Mouse (Mus musculus) liver, embryonic 16.5 days (tissue): ENCODE data around the gene Col13a1. TPM values are rescaled to one million over a fixed set of nuclear protein-coding genes. Genes with fewer than 3 reads are reported as not detected.

Experiments
- ATAC-seq: fragments of 200-750 bp; cut with Nextera tagmentation; 2 replicates; pipeline ENCODE4 v1.8.0; 2017; ENCODE audit warnings: low read depth, mild to moderate bottlenecking, moderate number of reproducible peaks, moderate library complexity
- H3K27ac ChIP-seq: fragments of 300-500 bp; sonication (generic); 2 replicates; pipeline ENCODE4 v1.5.1; 2014; ENCODE audit warnings: mild to moderate bottlenecking, low read length
- H3K27me3 ChIP-seq: fragments of 300-500 bp; sonication (generic); 2 replicates; pipeline ENCODE4 v1.6.1; 2014; ENCODE audit warnings: low read depth, low read length, mixed read lengths; ENCODE audit not compliant: control insufficient read depth, insufficient read depth
- H3K36me3 ChIP-seq: fragments of 300-500 bp; sonication (generic); 2 replicates; pipeline ENCODE4 v1.6.1; 2014; ENCODE audit warnings: mild to moderate bottlenecking; ENCODE audit not compliant: control insufficient read depth, insufficient read depth
- H3K4me1 ChIP-seq: fragments of 300-500 bp; sonication (generic); 2 replicates; pipeline ENCODE4 v1.6.1; 2014; ENCODE audit warnings: low read depth, low read length, mixed read lengths; ENCODE audit not compliant: control insufficient read depth
- H3K4me2 ChIP-seq: fragments of 300-500 bp; sonication (generic); 2 replicates; pipeline ENCODE4 v1.6.1; 2014; ENCODE audit warnings: low read depth, low read length, mixed read lengths
- H3K4me3 ChIP-seq: fragments of 300-500 bp; sonication (generic); 2 replicates; pipeline ENCODE4 v1.5.1; 2014; ENCODE audit warnings: low read depth, mild to moderate bottlenecking, low read length
- H3K9ac ChIP-seq: fragments of 300-500 bp; sonication (generic); 2 replicates; pipeline ENCODE4 v1.6.1; 2014; ENCODE audit warnings: low read depth, low read length
- H3K9me3 ChIP-seq: fragments of 300-500 bp; sonication (generic); replicated peaks from 2 replicates; pipeline ENCODE4 v1.6.1; 2016; ENCODE audit warnings: low read length; ENCODE audit not compliant: control insufficient read depth
- WGBS: fragments of 180-500 bp; shearing (Covaris S2); extraction: QIAGEN DNeasy Blood & Tissue Kit; methylation state at CpG from one replicate; pipeline ENCODE4 v1.1.7; 2014; ENCODE audit not compliant: insufficient replicate concordance; 5-methylcytosine and 5-hydroxymethylcytosine counted together
- polyA plus RNA-seq: library from polyadenylated mRNA; unstranded; fragments of >200 nt; fragmentation: Nextera tagmentation; extraction: Ambion mirVana; gene quantifications from 2 replicates; pipeline ENCODE4 v1.2.1, GENCODE M21; 2015

The Col13a1 gene
- polyA plus RNA-seq, 1 experiment from 2014 or later = 0.91 TPM

GRCm38 (mm10) chr10:61832713-61833112 lies 146.2 kb downstream of the Col13a1 start:
- no peak for ATAC-seq
- Histone ChIP-seq H3K4me3 (no peak overlapping the region), H3K27ac (no peak overlapping the region), H3K36me3 (no peaks in the 10 kb centered on the region), H3K9ac (no peak overlapping the region), H3K9me3 (no peaks in the 10 kb centered on the region), H3K4me1 (no peaks in the 10 kb centered on the region), H3K27me3 (no peaks in the 10 kb centered on the region), H3K4me2 (no peak overlapping the region)
- WGBS = 65% methylated on average over 11 of the region's 11 CpGs

- H3K9me3 ChIP-seq = no peaks in the 10 kb centered on the region
- H3K27me3 ChIP-seq = no peaks in the 10 kb centered on the region
- WGBS = 77% methylated on average over 6 of the region's 6 CpGs
- no peak for ATAC-seq
- no peak overlapping the region for H3K27ac ChIP-seq
- H3K4me3 ChIP-seq = no peak overlapping the region
- H3K4me1 ChIP-seq = no peaks in the 10 kb centered on the region
- H3K36me3 ChIP-seq = no peaks in the 10 kb centered on the region
- H3K4me2 ChIP-seq = no peak overlapping the region
- no peak overlapping the region for H3K9ac ChIP-seq
Measured at GRCm38 (mm10) chr10:61831741-61832140, 147.2 kb downstream of the Col13a1 start.

- 59% methylated on average over 12 of the region's 12 CpGs for WGBS
- no peak overlapping the region for H3K9ac ChIP-seq
- H3K4me3 ChIP-seq = no peak overlapping the region
- no peaks in the 10 kb centered on the region for H3K4me1 ChIP-seq
- H3K36me3 ChIP-seq = no peaks in the 10 kb centered on the region
- H3K4me2 ChIP-seq = no peak overlapping the region
- H3K27me3 ChIP-seq = no peaks in the 10 kb centered on the region
- no peak overlapping the region for H3K27ac ChIP-seq
- no peak for ATAC-seq
- no peaks in the 10 kb centered on the region for H3K9me3 ChIP-seq
Measured at GRCm38 (mm10) chr10:61831251-61831650, 147.7 kb downstream of the Col13a1 start.

- no peak for ATAC-seq
- Histone ChIP-seq H3K4me2 (no peak overlapping the region), H3K9me3 (no peaks in the 10 kb centered on the region), H3K36me3 (no peaks in the 10 kb centered on the region), H3K27ac (no peak overlapping the region), H3K27me3 (no peaks in the 10 kb centered on the region), H3K9ac (no peak overlapping the region), H3K4me3 (no peak overlapping the region), H3K4me1 (no peaks in the 10 kb centered on the region)
- 47% methylated on average over 9 of the region's 9 CpGs for WGBS
Measured at GRCm38 (mm10) chr10:61830817-61831216, 148.1 kb downstream of the Col13a1 start.

GRCm38 (mm10) chr10:61829046-61829445 lies 149.9 kb downstream of the Col13a1 start:
- 45% methylated on average over 4 of the region's 4 CpGs for WGBS
- ATAC-seq = no peak
- Histone ChIP-seq H3K36me3 (no peaks in the 10 kb centered on the region), H3K27ac (no peak overlapping the region), H3K9ac (no peak overlapping the region), H3K27me3 (no peaks in the 10 kb centered on the region), H3K4me1 (no peaks in the 10 kb centered on the region), H3K4me3 (no peak overlapping the region), H3K4me2 (no peak overlapping the region), H3K9me3 (no peaks in the 10 kb centered on the region)

- Histone ChIP-seq H3K27me3 (no peaks in the 10 kb centered on the region), H3K4me2 (no peak overlapping the region), H3K4me1 (no peaks in the 10 kb centered on the region), H3K4me3 (no peak overlapping the region), H3K36me3 (no peaks in the 10 kb centered on the region), H3K9me3 (no peaks in the 10 kb centered on the region), H3K27ac (no peak overlapping the region), H3K9ac (no peak overlapping the region)
- WGBS = 75% methylated on average over 32 of the region's 32 CpGs
- no peak for ATAC-seq
Measured at GRCm38 (mm10) chr10:61827950-61828936, 150.7 kb downstream of the Col13a1 start.

GRCm38 (mm10) chr10:61826753-61827435 lies 152.0 kb downstream of the Col13a1 start:
- Histone ChIP-seq H3K36me3 (no peaks in the 10 kb centered on the region), H3K4me3 (no peak overlapping the region), H3K4me2 (no peak overlapping the region), H3K9ac (no peak overlapping the region), H3K9me3 (no peaks in the 10 kb centered on the region), H3K27ac (no peak overlapping the region), H3K27me3 (no peaks in the 10 kb centered on the region), H3K4me1 (no peaks in the 10 kb centered on the region)
- WGBS = 54% methylated on average over 16 of the region's 16 CpGs
- ATAC-seq = no peak

- no peaks in the 10 kb centered on the region for H3K36me3 ChIP-seq
- H3K4me3 ChIP-seq = no peak overlapping the region
- no peak overlapping the region for H3K4me2 ChIP-seq
- H3K9me3 ChIP-seq = no peaks in the 10 kb centered on the region
- H3K9ac ChIP-seq = no peak overlapping the region
- no peaks in the 10 kb centered on the region for H3K27me3 ChIP-seq
- no peaks in the 10 kb centered on the region for H3K4me1 ChIP-seq
- ATAC-seq = no peak
- no peak overlapping the region for H3K27ac ChIP-seq
- WGBS = 55% methylated on average over 13 of the region's 13 CpGs
Measured at GRCm38 (mm10) chr10:61825979-61826752, 152.7 kb downstream of the Col13a1 start.
